Mouse (Mus musculus) heart, postnatal 0 days (tissue): Measurements from ENCODE around the gene Gm42906.

Experiments
- CTCF ChIP-seq: IDR thresholded peaks from 2 replicates; pipeline ENCODE4 v1.5.1; 2016; ENCODE audit warnings: antibody characterized with exemption, control low read depth, low read depth
- EP300 ChIP-seq: IDR thresholded peaks from 2 replicates; pipeline ENCODE4 v1.6.1; 2016; ENCODE audit warnings: antibody characterized with exemption, low read depth

GRCm38 (mm10) chr5:151066016-151066415, 361.9 kb downstream of the Gm42906 start:
- no peak for TF ChIP-seq EP300
- no peak for TF ChIP-seq CTCF
